ENCODE assay signal across 13 mouse cellular contexts in genomic region chr17:25410786-25411185, GRCm38 (mm10). TPM values are rescaled to one million over a fixed set of nuclear protein-coding genes. Genes with fewer than 3 reads are reported as not detected.
DNase-seq lines count a peak whose midpoint lies in the region; ATAC-seq and TF ChIP-seq lines count a peak whose summit lies in the region.
"Had no signal": no experiment of that assay in that cellular context is flagged by ENCODE, and none has a peak within 500 bp of the region (broad histone marks: within the 10 kb centered on the region; RNA-seq: fewer than 3 reads in every experiment).

No protein-coding gene starts in this region.

- no peak overlapping the region for H3K4me3 ChIP-seq in heart, embryonic 12.5 days
- no peak overlapping the region for H3K4me3 ChIP-seq in neural tube, embryonic 13.5 days
- H3K4me3 ChIP-seq in hindbrain, embryonic 14.5 days (replicated peaks; ENCODE audit: low read length), result no peak overlapping the region
- no peak overlapping the region for H3K4me3 ChIP-seq in olfactory bulb, adult 2 months (ENCODE audit: insufficient read depth, low read depth, low read length)
- H3K4me3 ChIP-seq: liver, embryonic 13.5 days had no signal

- peaks cover 80% of the 10 kb centered on the region for H3K4me1 ChIP-seq in heart, embryonic 12.5 days (replicated peaks)
- H3K4me1 ChIP-seq in neural tube, embryonic 13.5 days (replicated peaks), result peaks cover 72% of the 10 kb centered on the region
- peaks cover 67% of the 10 kb centered on the region for H3K4me1 ChIP-seq in hindbrain, embryonic 14.5 days (replicated peaks; ENCODE audit: control insufficient read depth, insufficient read depth, low read length)
- H3K4me1 ChIP-seq in olfactory bulb, adult 2 months (ENCODE audit: control insufficient read depth, insufficient read depth, low read length), result peaks cover 68% of the 10 kb centered on the region

- H3K27me3 ChIP-seq in heart, embryonic 12.5 days (replicated peaks), result no peaks in the 10 kb centered on the region
- no peaks in the 10 kb centered on the region for H3K27me3 ChIP-seq in neural tube, embryonic 13.5 days
- no peaks in the 10 kb centered on the region for H3K27me3 ChIP-seq in hindbrain, embryonic 14.5 days (ENCODE audit: control insufficient read depth, insufficient read depth, low read length)
- H3K27me3 ChIP-seq: liver, embryonic 13.5 days had no signal

- H3K36me3 ChIP-seq in heart, embryonic 12.5 days, result no peaks in the 10 kb centered on the region
- H3K36me3 ChIP-seq in neural tube, embryonic 13.5 days, result no peaks in the 10 kb centered on the region
- H3K36me3 ChIP-seq in hindbrain, embryonic 14.5 days (replicated peaks; ENCODE audit: control insufficient read depth, insufficient read depth), result no peaks in the 10 kb centered on the region
- H3K36me3 ChIP-seq: liver, embryonic 13.5 days had no signal

- no peak for DNase-seq in heart, postnatal 36 days
- no peak for DNase-seq in neural tube, embryonic 10.5 days (ENCODE audit: extremely low spot score, low spot score)
- no peak for DNase-seq in hindbrain, embryonic 14.5 days (ENCODE audit: low spot score)
- no peak for DNase-seq in T-cell, adult 2 months (ENCODE audit: low spot score)
- no peak for DNase-seq in adrenal gland, postnatal 25 days
- DNase-seq: kidney, adult 9 months; liver, embryonic 13.5 days; lung, postnatal 36 days had no signal

- H3K9me3 ChIP-seq in heart, embryonic 12.5 days (replicated peaks), result no peaks in the 10 kb centered on the region
- H3K9me3 ChIP-seq in neural tube, embryonic 13.5 days, result no peaks in the 10 kb centered on the region
- H3K9me3 ChIP-seq in hindbrain, embryonic 14.5 days (ENCODE audit: control insufficient read depth, low read length), result no peaks in the 10 kb centered on the region
- H3K9me3 ChIP-seq: liver, embryonic 13.5 days had no signal

- TF ChIP-seq POLR2A in olfactory bulb, adult 2 months (IDR thresholded peaks at IDR 0.05; ENCODE audit: insufficient read depth, low read depth, low read length), result no peak

- 27% methylated on average over 7 of the region's 7 CpGs for WGBS in heart, embryonic 12.5 days
- 30% methylated on average over 7 of the region's 7 CpGs for WGBS in neural tube, embryonic 13.5 days
- 17% methylated on average over 7 of the region's 7 CpGs for WGBS in hindbrain, embryonic 14.5 days
- 5% methylated on average over 7 of the region's 7 CpGs for WGBS in olfactory bulb, adult 2 months

- H3K4me2 ChIP-seq in heart, embryonic 12.5 days, result peak overlapping the region; percentile 19
- no peak overlapping the region for H3K4me2 ChIP-seq in neural tube, embryonic 13.5 days
- no peak overlapping the region for H3K4me2 ChIP-seq in hindbrain, embryonic 14.5 days (replicated peaks)
- H3K4me2 ChIP-seq: liver, embryonic 13.5 days had no signal

- peak overlapping the region; percentile 84 for H3K27ac ChIP-seq in heart, embryonic 12.5 days (ENCODE audit: poor library complexity, severe bottlenecking)
- peak overlapping the region; percentile 85 for H3K27ac ChIP-seq in neural tube, embryonic 13.5 days (replicated peaks)
- peak overlapping the region; percentile 75 for H3K27ac ChIP-seq in hindbrain, embryonic 14.5 days
- peak overlapping the region; percentile 42; the same call in 1 of the 2 replicates for H3K27ac ChIP-seq in olfactory bulb, adult 2 months (ENCODE audit: insufficient read depth, low read depth, low read length)
- H3K27ac ChIP-seq: liver, embryonic 13.5 days had no signal

- TF ChIP-seq CTCF in olfactory bulb, adult 2 months (IDR thresholded peaks at IDR 0.05; ENCODE audit: insufficient read depth, low read depth, low read length), result no peak

- ATAC-seq in heart, embryonic 12.5 days (ENCODE audit: insufficient number of reproducible peaks, low FRiP score), result no peak
- no peak for ATAC-seq in neural tube, embryonic 13.5 days (ENCODE audit: low read depth)
- ATAC-seq in hindbrain, embryonic 14.5 days (ENCODE audit: low FRiP score), result no peak

- intact Hi-C loops in heart, postnatal 36 days (cut with DNase I), result no loop called here

- peak overlapping the region; percentile 46; the same call in 1 of the 2 replicates for H3K9ac ChIP-seq in heart, embryonic 12.5 days
- no peak overlapping the region for H3K9ac ChIP-seq in neural tube, embryonic 13.5 days
- H3K9ac ChIP-seq in hindbrain, embryonic 14.5 days, result peak overlapping the region; percentile 4; the same call in 1 of the 2 replicates
- H3K9ac ChIP-seq: liver, embryonic 13.5 days had no signal

RNA-seq across cellular contexts. Expression of gene Cacna1h, which starts 22.8 kb away (rescaled TPM):
- polyA plus RNA-seq in heart, embryonic 12.5 days (2016; fragmentation: Nextera tagmentation; extraction: Ambion mirVana), result 13.5 and 16.3 TPM in 2 replicates
- 1 to 10 TPM; 5.4 to 6.5 TPM for total RNA-seq in heart, postnatal 36 days (2021)
- 12.0 and 12.6 TPM in 2 replicates for polyA plus RNA-seq in neural tube, embryonic 13.5 days (2015; fragmentation: Nextera tagmentation; extraction: Ambion mirVana)
- 10.6 and 14.1 TPM in 2 replicates for polyA plus RNA-seq in hindbrain, embryonic 14.5 days (2014; fragmentation: Nextera tagmentation; extraction: Ambion mirVana)
- polyA plus RNA-seq in olfactory bulb, adult 2 months (2012; ENCODE audit: insufficient read depth, insufficient read length, low replicate concordance, missing spikeins), result not detected in 2 replicates
- 100 and 109 TPM in 2 replicates for total RNA-seq in adrenal gland, postnatal 25 days (2021)
- total RNA-seq: granulocyte monocyte progenitor cell, adult 5-6 weeks had no signal

RNA-seq across cellular contexts. Expression of gene Tpsg1, which starts 41.7 kb away (rescaled TPM):
- polyA plus RNA-seq in heart, embryonic 12.5 days (2016; fragmentation: Nextera tagmentation; extraction: Ambion mirVana), result not detected in 2 replicates
- total RNA-seq in heart, postnatal 36 days (2021), result under 1 TPM in 1 of 2 experiments, not detected in 1; 0.30 TPM
- 0.68 TPM in 1 of 2 replicates, not detected in the other for polyA plus RNA-seq in neural tube, embryonic 13.5 days (2015; fragmentation: Nextera tagmentation; extraction: Ambion mirVana)
- 1.2 TPM in 1 of 2 replicates, not detected in the other for polyA plus RNA-seq in hindbrain, embryonic 14.5 days (2014; fragmentation: Nextera tagmentation; extraction: Ambion mirVana)
- polyA plus RNA-seq in olfactory bulb, adult 2 months (2012; ENCODE audit: insufficient read depth, insufficient read length, low replicate concordance, missing spikeins), result not detected in 2 replicates
- not detected in 2 replicates for total RNA-seq in adrenal gland, postnatal 25 days (2021)
- total RNA-seq: granulocyte monocyte progenitor cell, adult 5-6 weeks had no signal

RNA-seq across cellular contexts. Expression of gene Tekt4, which starts 43.6 kb away (rescaled TPM):
- polyA plus RNA-seq in heart, embryonic 12.5 days (2016; fragmentation: Nextera tagmentation; extraction: Ambion mirVana), result 0.45 and 0.54 TPM in 2 replicates
- total RNA-seq in heart, postnatal 36 days (2021), result under 1 TPM in 1 of 2 experiments, not detected in 1; 0.47 TPM
- polyA plus RNA-seq in neural tube, embryonic 13.5 days (2015; fragmentation: Nextera tagmentation; extraction: Ambion mirVana), result 0.57 and 0.87 TPM in 2 replicates
- polyA plus RNA-seq in hindbrain, embryonic 14.5 days (2014; fragmentation: Nextera tagmentation; extraction: Ambion mirVana), result 1.2 and 2.4 TPM in 2 replicates
- polyA plus RNA-seq in olfactory bulb, adult 2 months (2012; ENCODE audit: insufficient read depth, insufficient read length, low replicate concordance, missing spikeins), result not detected in 2 replicates
- not detected in 2 replicates for total RNA-seq in adrenal gland, postnatal 25 days (2021)
- total RNA-seq: granulocyte monocyte progenitor cell, adult 5-6 weeks had no signal
- polyA plus RNA-seq: liver, embryonic 13.5 days; stomach, embryonic 16.5 days had no signal

RNA-seq across cellular contexts. Expression of gene Tpsb2, which starts 44.7 kb away (rescaled TPM):
- not detected in 2 replicates for polyA plus RNA-seq in heart, embryonic 12.5 days (2016; fragmentation: Nextera tagmentation; extraction: Ambion mirVana)
- 1 to 10 TPM; 1.8 to 2.2 TPM for total RNA-seq in heart, postnatal 36 days (2021)
- polyA plus RNA-seq in neural tube, embryonic 13.5 days (2015; fragmentation: Nextera tagmentation; extraction: Ambion mirVana), result 0.45 TPM in 1 of 2 replicates, not detected in the other
- 0.36 TPM in 1 of 2 replicates, not detected in the other for polyA plus RNA-seq in hindbrain, embryonic 14.5 days (2014; fragmentation: Nextera tagmentation; extraction: Ambion mirVana)
- not detected in 2 replicates for polyA plus RNA-seq in olfactory bulb, adult 2 months (2012; ENCODE audit: insufficient read depth, insufficient read length, low replicate concordance, missing spikeins)
- total RNA-seq in adrenal gland, postnatal 25 days (2021), result 0.58 and 1.1 TPM in 2 replicates
- total RNA-seq: granulocyte monocyte progenitor cell, adult 5-6 weeks had no signal
